Mouse (Mus musculus): Measurements from ENCODE around the gene Gm11273. TPM values are rescaled to one million over a fixed set of nuclear protein-coding genes. Genes with fewer than 3 reads are reported as not detected.
"Not testable (repeated sequence)": the region's sequence is repeated elsewhere in the genome, so short reads cannot be mapped to it uniquely, and the experiment has no call there.

The Gm11273 gene
- total and polyA plus RNA-seq, 2 experiments from 2014 or later = 29.0 to 54.7 TPM

- ATAC-seq (ENCODE audit: insufficient read depth, low read depth) (peak; percentile 84), DNase-seq (ENCODE audit: low spot score) (peak; percentile 50)
- WGBS = 5% methylated on average over 31 of the region's 31 CpGs
- H3K4me2 ChIP-seq (ENCODE audit: low read depth, low read length) = peak within 1 kb of the TSS; percentile 64
- H3K9me3 ChIP-seq (replicated peaks; ENCODE audit: control insufficient read depth, low read length); H3K36me3 ChIP-seq (replicated peaks; ENCODE audit: control insufficient read depth, insufficient read depth, low read length); H3K4me1 ChIP-seq (ENCODE audit: control insufficient read depth, insufficient read depth); H3K27me3 ChIP-seq (ENCODE audit: control insufficient read depth, insufficient read depth, low read length): not testable (repeated sequence)
- H3K27ac ChIP-seq (ENCODE audit: low read depth) = peak within 1 kb of the TSS; percentile 78
- peak within 1 kb of the TSS; percentile 56 for H3K4me3 ChIP-seq (ENCODE audit: low read depth, low read length)
- H3K9ac ChIP-seq (replicated peaks; ENCODE audit: low read depth, low read length) = peak within 1 kb of the TSS; percentile 43
- TF ChIP-seq CTCF (IDR thresholded peaks at IDR 0.05; ENCODE audit: low read depth) = peak; percentile 18; the same call in 1 of the 2 replicates
Measured at GRCm38 (mm10) chr13:21478759-21479670, 22.2 kb downstream of the Gm11273 start, which contains the start of the genes Zkscan4 and Gm10065. Gene Zkscan4 (plus strand): TSS chr13:21478907. Gene Gm10065 (minus strand): TSS chr13:21479441.

GRCm38 (mm10) chr13:21472427-21472826 lies 28.8 kb downstream of the Gm11273 start:
- H3K9me3 ChIP-seq (replicated peaks; ENCODE audit: control insufficient read depth, low read length) = no peaks in the 10 kb centered on the region
- H3K27me3 ChIP-seq (ENCODE audit: control insufficient read depth, insufficient read depth, low read length) = no peaks in the 10 kb centered on the region
- ATAC-seq (ENCODE audit: insufficient read depth, low read depth) (no peak), DNase-seq (ENCODE audit: low spot score) (no peak)
- 28% methylated on average over 4 of the region's 4 CpGs for WGBS
- no peaks in the 10 kb centered on the region for H3K4me1 ChIP-seq (ENCODE audit: control insufficient read depth, insufficient read depth)
- H3K27ac ChIP-seq (ENCODE audit: low read depth) = no peak overlapping the region
- H3K36me3 ChIP-seq (replicated peaks; ENCODE audit: control insufficient read depth, insufficient read depth, low read length) = no peaks in the 10 kb centered on the region
- H3K4me3 ChIP-seq (ENCODE audit: low read depth, low read length) = no peak overlapping the region
- H3K9ac ChIP-seq (replicated peaks; ENCODE audit: low read depth, low read length) = no peak overlapping the region
- TF ChIP-seq CTCF (IDR thresholded peaks at IDR 0.05; ENCODE audit: low read depth) = no peak
- TF ChIP-seq EP300 (IDR thresholded peaks at IDR 0.05; ENCODE audit: low read depth) = no peak
- no peak overlapping the region for H3K4me2 ChIP-seq (ENCODE audit: low read depth, low read length)

- Histone ChIP-seq H3K27me3 (ENCODE audit: control insufficient read depth, insufficient read depth, low read length) (no peaks in the 10 kb centered on the region), H3K4me2 (ENCODE audit: low read depth, low read length) (peak overlapping the region; percentile 81), H3K4me1 (ENCODE audit: control insufficient read depth, insufficient read depth) (no peaks in the 10 kb centered on the region), H3K4me3 (ENCODE audit: low read depth, low read length) (peak overlapping the region; percentile 58; the same call in 1 of the 2 replicates), H3K27ac (ENCODE audit: low read depth) (no peak overlapping the region), H3K36me3 (replicated peaks; ENCODE audit: control insufficient read depth, insufficient read depth, low read length) (no peaks in the 10 kb centered on the region), H3K9me3 (replicated peaks; ENCODE audit: control insufficient read depth, low read length) (no peaks in the 10 kb centered on the region), H3K9ac (replicated peaks; ENCODE audit: low read depth, low read length) (no peak overlapping the region)
- DNase-seq (ENCODE audit: low spot score) = no peak
- TF ChIP-seq EP300 (IDR thresholded peaks at IDR 0.05; ENCODE audit: low read depth) (no peak), CTCF (IDR thresholded peaks at IDR 0.05; ENCODE audit: low read depth) (no peak)
- no peak for ATAC-seq (ENCODE audit: insufficient read depth, low read depth)
- 7% methylated on average over 9 of the region's 9 CpGs for WGBS
Measured at GRCm38 (mm10) chr13:21469097-21469496, 32.1 kb downstream of the Gm11273 start.

GRCm38 (mm10) chr13:21468061-21469019 lies 32.9 kb downstream of the Gm11273 start, which contains the start of gene Nkapl:
Gene Nkapl (minus strand): TSS chr13:21468509.
- peak within 1 kb of the TSS; percentile 81 for H3K4me2 ChIP-seq (ENCODE audit: low read depth, low read length)
- WGBS = under 1% methylated on average over 54 of the region's 54 CpGs
- H3K27me3 ChIP-seq (ENCODE audit: control insufficient read depth, insufficient read depth, low read length) = no peaks in the 10 kb centered on the region
- ATAC-seq (ENCODE audit: insufficient read depth, low read depth) (peak; percentile 97), DNase-seq (ENCODE audit: low spot score) (peak; percentile 73)
- H3K36me3 ChIP-seq (replicated peaks; ENCODE audit: control insufficient read depth, insufficient read depth, low read length) = no peaks in the 10 kb centered on the region
- no peaks in the 10 kb centered on the region for H3K9me3 ChIP-seq (replicated peaks; ENCODE audit: control insufficient read depth, low read length)
- TF ChIP-seq CTCF (IDR thresholded peaks at IDR 0.05; ENCODE audit: low read depth) (no peak), EP300 (IDR thresholded peaks at IDR 0.05; ENCODE audit: low read depth) (no peak)
- peak within 1 kb of the TSS; percentile 62 for H3K9ac ChIP-seq (replicated peaks; ENCODE audit: low read depth, low read length)
- no peak within 1 kb of the TSS for H3K27ac ChIP-seq (ENCODE audit: low read depth)
- no peaks in the 10 kb centered on the region for H3K4me1 ChIP-seq (ENCODE audit: control insufficient read depth, insufficient read depth)
- H3K4me3 ChIP-seq (ENCODE audit: low read depth, low read length) = peak within 1 kb of the TSS; percentile 58

- no peaks in the 10 kb centered on the region for H3K4me1 ChIP-seq (ENCODE audit: control insufficient read depth, insufficient read depth)
- no peak overlapping the region for H3K4me3 ChIP-seq (ENCODE audit: low read depth, low read length)
- H3K36me3 ChIP-seq (replicated peaks; ENCODE audit: control insufficient read depth, insufficient read depth, low read length) = no peaks in the 10 kb centered on the region
- TF ChIP-seq EP300 (IDR thresholded peaks at IDR 0.05; ENCODE audit: low read depth) (no peak), CTCF (IDR thresholded peaks at IDR 0.05; ENCODE audit: low read depth) (no peak)
- WGBS = 85% methylated on average over 10 of the region's 10 CpGs
- H3K9me3 ChIP-seq (replicated peaks; ENCODE audit: control insufficient read depth, low read length) = no peaks in the 10 kb centered on the region
- H3K9ac ChIP-seq (replicated peaks; ENCODE audit: low read depth, low read length) = no peak overlapping the region
- DNase-seq (ENCODE audit: low spot score) (no peak), ATAC-seq (ENCODE audit: insufficient read depth, low read depth) (no peak)
- no peak overlapping the region for H3K27ac ChIP-seq (ENCODE audit: low read depth)
- no peaks in the 10 kb centered on the region for H3K27me3 ChIP-seq (ENCODE audit: control insufficient read depth, insufficient read depth, low read length)
- H3K4me2 ChIP-seq (ENCODE audit: low read depth, low read length) = no peak overlapping the region
Measured at GRCm38 (mm10) chr13:21467336-21467735, 33.9 kb downstream of the Gm11273 start.

- H3K4me1 ChIP-seq (ENCODE audit: control insufficient read depth, insufficient read depth); H3K9me3 ChIP-seq (replicated peaks; ENCODE audit: control insufficient read depth, low read length); H3K27ac ChIP-seq (ENCODE audit: low read depth); DNase-seq (ENCODE audit: low spot score); ATAC-seq (ENCODE audit: insufficient read depth, low read depth); H3K36me3 ChIP-seq (replicated peaks; ENCODE audit: control insufficient read depth, insufficient read depth, low read length); H3K4me3 ChIP-seq (ENCODE audit: low read depth, low read length); H3K9ac ChIP-seq (replicated peaks; ENCODE audit: low read depth, low read length); H3K27me3 ChIP-seq (ENCODE audit: control insufficient read depth, insufficient read depth, low read length); H3K4me2 ChIP-seq (ENCODE audit: low read depth, low read length): not testable (repeated sequence)
- 45% methylated on average over 9 of the region's 9 CpGs for WGBS
Measured at GRCm38 (mm10) chr13:21462516-21462915, 38.7 kb downstream of the Gm11273 start.
